Mouse (Mus musculus): ENCODE data around the gene Tmtc1.
A peak's percentile ranks its signal among the peaks of the same experiment; 100 is the strongest.

The Tmtc1 gene

DNA sequence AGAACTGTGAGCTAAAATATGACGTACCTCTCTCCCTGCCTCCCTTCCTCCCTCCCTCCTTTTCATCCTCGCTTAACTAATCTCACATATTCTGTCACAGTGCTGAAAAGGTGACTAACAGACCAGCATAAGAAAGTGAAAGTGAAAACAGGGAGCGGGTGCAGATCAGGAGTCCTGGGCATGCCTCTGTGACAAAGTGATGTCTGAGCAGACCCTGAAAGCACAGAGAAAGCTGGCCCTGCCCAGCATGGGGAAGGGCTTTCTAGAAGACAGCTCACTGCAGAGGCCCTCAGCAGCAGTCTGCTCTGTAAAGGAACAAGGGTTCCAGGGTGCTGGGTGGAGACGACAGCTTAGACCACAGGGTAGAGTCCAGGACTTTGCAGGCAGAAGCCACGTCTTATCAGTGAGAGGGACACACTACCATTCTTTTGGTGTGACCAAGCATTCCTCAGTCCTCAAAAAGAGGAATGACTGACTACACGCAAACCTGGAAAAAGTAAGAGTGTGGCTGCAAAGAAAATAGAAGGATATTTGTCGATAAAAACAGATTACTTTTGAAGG, 7.7 kb downstream of the Tmtc1 start:
- 0 out of 2 replicates have a peak, but pooled peaks have one; percentile 23 for ATAC-seq (ENCODE audit: insufficient number of reproducible peaks, low FRiP score, low TSS enrichment)

DNA sequence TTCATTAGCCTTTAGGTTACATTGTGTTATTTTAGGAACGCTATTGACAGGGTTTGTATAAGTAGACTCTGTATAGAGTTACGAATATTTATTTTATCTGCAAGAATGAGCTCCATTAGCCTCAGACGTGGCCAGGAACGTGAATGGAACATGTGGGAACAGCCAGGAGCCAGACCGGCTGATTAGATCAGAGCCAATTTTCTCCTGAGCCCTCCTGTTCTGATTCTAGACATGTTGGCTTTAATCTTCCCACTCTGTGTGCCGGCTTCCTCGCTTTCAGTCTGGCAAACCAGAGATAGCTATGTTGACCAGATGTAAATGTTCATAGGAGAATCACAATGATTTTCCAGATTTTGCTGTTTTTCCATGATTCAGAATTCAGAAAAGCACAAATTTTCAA, 22.6 kb downstream of the Tmtc1 start:
- no peak for ATAC-seq (ENCODE audit: insufficient number of reproducible peaks, low FRiP score, low TSS enrichment)

DNA sequence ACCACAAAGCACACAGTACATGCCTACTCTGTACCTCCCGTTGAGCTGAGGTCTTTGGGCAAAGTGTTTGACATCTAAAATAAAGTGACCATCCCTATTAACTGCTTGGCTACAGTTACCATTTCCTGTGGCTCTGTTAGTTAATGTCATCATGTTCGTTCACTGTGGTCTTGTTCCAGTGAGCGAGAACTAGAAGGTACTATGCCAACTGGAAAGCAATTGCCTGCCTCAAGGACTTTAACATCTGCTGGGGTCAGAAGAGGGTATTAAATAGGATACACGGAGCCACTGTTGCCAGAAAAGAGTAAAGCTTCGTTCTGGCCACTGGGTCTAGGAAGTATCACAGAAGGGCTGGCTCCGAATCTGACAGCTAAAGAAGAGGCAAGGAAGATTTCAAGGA, 23.8 kb downstream of the Tmtc1 start:
- ATAC-seq (ENCODE audit: insufficient number of reproducible peaks, low FRiP score, low TSS enrichment): no peak

DNA sequence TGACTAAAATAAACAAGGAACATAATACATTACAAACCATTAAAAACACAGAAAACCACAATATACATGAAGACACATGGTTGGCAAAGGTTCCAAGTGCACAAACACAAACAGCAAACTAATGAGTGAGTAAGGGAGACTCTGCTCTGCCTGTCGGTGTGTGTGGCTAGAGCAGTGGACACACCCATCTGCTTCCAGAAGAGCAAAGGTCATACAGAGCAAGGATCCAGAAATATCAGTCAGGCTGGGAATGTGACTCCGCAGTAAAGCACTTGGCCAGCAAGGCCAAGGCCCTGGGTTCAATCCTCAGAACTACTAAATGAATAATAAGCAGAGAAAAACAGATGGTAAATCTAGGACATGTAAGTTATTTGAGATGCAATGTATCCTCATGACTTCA, 27.6 kb downstream of the Tmtc1 start:
- no peak for ATAC-seq (ENCODE audit: insufficient number of reproducible peaks, low FRiP score, low TSS enrichment)

DNA sequence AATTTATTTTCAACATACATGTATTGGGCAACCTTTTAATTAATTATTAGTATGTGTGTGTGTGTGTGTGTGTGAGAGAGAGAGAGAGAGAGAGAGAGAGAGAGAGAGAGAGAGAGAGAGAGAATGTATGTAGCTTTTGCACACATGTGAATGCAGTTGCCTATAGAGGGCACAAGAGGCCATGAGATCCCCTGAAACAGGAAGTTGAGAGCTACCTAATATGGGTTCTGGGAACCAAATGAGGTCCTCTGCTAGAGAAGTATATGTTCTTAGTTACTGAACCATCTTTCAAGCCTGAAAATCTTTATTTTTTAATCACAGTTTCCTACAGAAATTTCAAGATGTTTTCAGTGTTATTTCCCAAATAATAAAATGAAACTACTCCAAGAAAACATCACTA, 30.6 kb downstream of the Tmtc1 start:
- no peak for ATAC-seq (ENCODE audit: insufficient number of reproducible peaks, low FRiP score, low TSS enrichment)

DNA sequence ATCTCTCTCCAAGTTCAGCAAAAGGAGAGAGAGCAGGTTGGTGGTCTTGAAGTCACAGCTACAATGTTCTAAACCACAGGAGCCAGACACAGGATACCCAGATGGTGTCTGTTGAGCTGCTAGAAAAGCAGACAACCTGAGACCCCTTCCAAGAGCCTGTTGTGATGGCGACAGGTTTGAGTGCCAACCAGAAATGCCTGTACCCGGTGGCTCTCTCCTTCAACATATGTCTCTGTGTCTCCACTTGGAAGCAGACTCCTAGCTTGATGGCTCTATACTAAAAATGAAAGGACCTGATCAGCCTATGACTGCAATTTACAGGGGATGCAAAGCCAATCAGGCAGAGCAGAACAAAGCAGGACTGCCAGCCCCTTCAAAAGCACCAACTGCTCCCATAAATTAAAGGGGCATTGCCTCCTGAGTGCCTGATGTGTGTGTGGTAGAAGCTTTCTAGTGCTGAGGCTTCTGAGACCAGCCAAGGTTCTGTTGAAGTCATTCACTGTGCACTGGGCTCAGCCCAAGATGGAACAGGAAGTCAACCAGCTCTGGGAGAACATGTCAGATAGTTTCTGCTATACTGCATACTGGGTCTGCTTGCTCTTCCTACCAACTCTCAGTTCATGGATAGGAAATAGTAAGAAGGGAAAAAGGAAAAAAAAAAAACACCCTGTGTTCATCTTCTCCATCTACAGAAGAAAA, 37.2 kb downstream of the Tmtc1 start:
- ATAC-seq (ENCODE audit: insufficient number of reproducible peaks, low FRiP score, low TSS enrichment): no peak

DNA sequence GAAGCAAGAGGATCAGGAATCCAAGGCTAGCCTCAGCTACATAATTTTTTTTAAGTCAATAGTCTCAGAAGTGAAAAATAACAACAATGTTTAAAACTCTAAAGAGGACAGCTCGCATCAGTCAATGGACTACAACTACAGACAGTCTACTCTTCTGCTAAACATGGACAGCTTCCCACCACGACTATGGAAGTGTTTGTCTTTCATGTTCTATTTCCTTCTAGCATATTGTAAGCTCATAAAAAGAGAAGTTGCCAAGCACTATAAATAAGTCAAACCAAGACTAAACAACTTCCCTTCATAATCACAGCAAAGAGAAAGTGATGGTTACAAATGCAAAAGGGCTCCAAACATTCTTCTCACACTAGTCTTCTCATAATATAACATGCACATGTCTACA, 38.6 kb downstream of the Tmtc1 start:
- no peak for ATAC-seq (ENCODE audit: insufficient number of reproducible peaks, low FRiP score, low TSS enrichment)

DNA sequence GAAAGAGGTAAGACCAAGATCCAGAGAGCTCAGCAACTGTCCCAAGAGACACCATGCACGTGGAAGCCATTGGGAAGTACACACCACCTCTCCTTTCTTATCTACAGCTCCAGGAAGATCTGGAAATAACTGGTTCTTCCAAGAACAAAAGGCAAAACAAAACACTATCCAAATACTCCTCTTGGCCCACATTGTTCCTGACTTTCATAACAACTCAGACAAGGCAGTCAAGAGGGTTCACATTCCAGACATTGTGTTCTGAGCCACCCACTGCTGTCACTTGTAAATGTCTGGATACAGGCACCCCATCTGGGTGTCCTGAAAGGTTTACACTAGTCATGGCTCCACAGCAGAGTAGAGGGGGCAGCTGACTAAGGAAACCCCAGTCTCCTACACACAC, 39.7 kb downstream of the Tmtc1 start:
- no peak for ATAC-seq (ENCODE audit: insufficient number of reproducible peaks, low FRiP score, low TSS enrichment)

DNA sequence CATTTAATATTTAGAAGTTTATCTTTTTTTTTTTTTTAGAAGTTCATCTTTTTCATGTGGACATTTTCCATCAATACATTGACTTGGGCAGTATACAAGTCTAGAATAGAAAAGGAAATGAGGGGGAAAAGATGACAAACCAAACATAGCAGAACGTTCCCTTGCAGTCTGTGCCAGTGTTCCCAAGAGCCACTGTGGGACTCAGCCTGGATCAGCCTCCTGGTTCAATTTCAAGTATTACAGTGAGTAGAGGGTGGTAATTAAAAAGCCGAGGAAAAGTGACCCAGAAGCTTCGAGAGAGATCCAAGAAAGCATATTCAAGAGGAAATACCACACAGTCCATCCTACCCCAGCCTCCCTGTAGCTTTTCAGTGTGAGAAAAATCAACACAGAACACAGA, 40.4 kb downstream of the Tmtc1 start:
- no peak for ATAC-seq (ENCODE audit: insufficient number of reproducible peaks, low FRiP score, low TSS enrichment)

DNA sequence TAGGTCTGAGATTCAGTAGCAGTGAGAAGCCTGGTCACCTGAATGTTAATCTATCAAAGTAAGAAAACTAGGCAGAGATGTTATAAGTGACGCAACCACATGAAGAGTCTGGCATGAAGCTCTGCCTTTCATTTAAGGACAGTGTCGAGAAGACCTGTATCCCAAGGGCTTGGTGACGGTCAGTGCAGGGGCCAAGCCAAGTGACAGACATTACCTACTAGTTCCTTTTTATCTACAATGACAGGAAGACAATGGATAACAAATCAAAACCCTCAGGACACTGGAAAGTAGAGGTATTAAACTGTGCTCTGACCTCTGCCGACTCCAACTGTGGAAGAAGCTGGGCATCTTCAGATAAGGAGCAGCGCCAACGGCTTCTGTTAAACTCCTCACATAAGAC, 43.2 kb downstream of the Tmtc1 start:
- ATAC-seq (ENCODE audit: insufficient number of reproducible peaks, low FRiP score, low TSS enrichment): no peak

DNA sequence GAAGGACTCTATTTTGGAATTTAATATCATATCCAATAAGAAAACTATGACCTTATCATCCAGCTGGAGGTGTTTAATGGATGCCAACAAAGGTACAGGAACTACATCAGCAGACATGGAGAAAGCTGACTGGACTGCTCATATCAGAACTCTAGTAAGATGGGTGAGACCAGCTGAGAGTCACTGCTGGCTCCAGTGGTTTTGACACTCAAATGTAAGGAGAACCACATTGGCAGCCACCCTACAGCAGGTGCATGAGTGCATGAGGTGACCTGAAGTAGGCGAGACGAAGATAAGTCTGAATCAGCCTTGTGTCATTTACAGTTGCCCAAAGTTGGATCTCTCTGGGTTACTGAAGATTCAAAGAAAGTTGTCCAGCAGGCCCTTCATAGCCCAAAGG, 44.6 kb downstream of the Tmtc1 start:
- no peak for ATAC-seq (ENCODE audit: insufficient number of reproducible peaks, low FRiP score, low TSS enrichment)

DNA sequence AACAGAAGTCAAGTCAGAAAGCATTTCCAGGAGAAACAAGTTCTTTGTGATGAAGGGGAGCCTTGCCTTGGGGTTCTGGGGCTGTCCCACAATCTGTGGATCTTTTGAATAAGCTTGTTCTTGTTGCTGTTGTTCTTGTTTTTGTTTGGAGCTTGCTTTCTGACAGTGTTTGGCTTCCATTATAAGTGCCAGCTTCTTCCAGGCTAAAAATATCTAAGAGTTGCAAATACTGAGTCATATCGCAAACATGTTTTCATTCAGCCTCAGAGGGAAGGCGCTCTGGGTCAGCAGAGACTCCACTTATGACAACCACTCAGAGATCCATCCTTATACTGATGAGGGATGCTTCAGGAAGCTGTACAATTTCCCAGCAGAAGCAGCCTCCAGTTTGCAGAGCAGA, 45.3 kb downstream of the Tmtc1 start:
- no peak for ATAC-seq (ENCODE audit: insufficient number of reproducible peaks, low FRiP score, low TSS enrichment)

DNA sequence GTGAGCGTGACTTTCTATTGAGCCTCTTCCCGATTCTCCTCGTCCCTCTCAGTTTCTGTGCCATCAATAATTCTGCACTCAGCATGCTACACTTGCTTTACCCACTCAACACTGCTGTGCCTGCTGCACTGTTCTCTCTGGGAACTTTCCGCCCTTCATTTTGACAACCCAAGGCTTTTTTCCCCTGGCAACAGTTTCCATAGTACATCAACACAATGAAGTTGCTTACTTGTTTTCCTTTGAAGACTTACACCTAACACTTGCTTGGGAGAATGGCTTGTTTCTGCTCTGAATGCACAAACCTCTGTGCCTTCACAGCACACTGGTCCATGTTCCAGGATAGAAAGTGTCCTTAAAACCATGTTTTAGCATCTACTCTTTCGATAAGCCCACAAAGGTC, 46.9 kb downstream of the Tmtc1 start:
- no peak for ATAC-seq (ENCODE audit: insufficient number of reproducible peaks, low FRiP score, low TSS enrichment)

DNA sequence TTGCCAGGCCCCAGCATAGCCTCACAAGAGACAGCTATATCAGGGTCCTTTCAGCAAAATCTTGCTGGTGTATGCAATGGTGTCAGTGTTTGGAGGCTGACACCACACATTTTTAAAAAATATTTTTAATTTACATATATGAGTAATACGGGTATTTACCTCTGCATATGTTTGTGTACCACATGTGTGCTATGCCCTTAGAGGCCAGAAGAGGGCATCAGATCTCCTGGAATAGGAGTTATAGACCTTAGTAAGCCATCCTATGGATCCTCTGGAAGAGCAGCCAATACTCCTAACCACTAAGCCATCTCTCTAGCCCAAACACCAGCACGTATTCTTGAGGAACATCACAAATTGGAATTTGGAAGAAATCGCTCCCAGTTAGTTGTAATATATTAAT, 48.9 kb downstream of the Tmtc1 start:
- no peak for ATAC-seq (ENCODE audit: insufficient number of reproducible peaks, low FRiP score, low TSS enrichment)

DNA sequence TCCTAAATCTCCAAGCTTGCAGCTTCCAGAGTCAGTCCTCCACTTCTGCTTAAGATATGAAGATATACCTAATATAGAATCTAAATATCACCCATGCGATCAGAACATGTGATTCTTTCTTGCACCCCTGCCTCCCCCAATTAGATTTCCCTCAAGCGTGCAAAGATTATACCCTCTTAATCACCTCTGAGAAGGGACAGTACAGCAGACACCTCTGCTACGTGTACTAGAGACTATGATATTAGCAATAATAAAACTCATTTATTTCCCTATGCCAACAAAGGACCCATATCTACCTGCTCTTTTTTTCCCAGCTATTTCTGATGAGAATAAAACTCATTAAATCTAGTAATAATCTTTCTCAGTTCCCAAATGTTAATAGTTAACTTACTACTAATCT, 49.9 kb downstream of the Tmtc1 start:
- no peak for ATAC-seq (ENCODE audit: insufficient number of reproducible peaks, low FRiP score, low TSS enrichment)

DNA sequence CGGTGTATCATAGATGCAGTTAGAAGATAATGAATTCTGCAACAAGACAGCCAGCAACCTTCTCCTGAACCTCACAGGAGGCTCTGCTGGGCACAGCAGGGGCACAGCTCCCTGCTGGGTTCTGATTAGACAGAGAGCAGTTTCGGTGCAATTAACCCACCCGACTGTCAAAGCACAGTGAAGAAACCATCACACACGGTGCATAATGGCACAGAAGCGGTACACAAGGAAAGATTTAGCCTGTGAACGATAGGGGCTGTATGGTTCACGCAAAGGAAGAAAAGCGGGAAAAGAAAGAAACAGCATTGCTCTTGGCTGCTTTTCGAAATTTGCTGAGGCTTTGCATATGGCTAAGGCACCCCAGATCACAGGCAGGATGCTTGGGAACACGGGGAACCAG, 52.0 kb downstream of the Tmtc1 start:
- no peak for ATAC-seq (ENCODE audit: insufficient number of reproducible peaks, low FRiP score, low TSS enrichment)

DNA sequence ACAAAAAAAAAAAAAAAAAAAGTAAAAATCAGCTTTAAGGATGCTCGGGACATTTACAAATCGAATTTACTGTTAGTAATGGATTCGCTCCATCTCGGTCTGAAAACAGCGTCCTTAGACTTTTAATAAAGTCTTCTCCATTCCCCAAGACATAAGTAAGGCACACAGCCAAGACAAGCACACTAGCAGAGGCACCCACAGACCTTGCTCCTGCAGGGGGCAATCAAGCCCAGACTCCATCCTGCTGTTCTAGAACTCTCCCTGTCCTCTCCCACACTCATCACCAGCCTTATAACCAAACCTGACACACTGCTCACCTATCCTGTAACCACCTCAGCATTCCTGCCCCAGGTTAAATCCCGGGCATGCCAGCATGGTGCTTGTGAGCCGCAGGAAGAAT, 52.9 kb downstream of the Tmtc1 start:
- peak; percentile 39; the same call in 1 of the 2 replicates for ATAC-seq (ENCODE audit: insufficient number of reproducible peaks, low FRiP score, low TSS enrichment)

DNA sequence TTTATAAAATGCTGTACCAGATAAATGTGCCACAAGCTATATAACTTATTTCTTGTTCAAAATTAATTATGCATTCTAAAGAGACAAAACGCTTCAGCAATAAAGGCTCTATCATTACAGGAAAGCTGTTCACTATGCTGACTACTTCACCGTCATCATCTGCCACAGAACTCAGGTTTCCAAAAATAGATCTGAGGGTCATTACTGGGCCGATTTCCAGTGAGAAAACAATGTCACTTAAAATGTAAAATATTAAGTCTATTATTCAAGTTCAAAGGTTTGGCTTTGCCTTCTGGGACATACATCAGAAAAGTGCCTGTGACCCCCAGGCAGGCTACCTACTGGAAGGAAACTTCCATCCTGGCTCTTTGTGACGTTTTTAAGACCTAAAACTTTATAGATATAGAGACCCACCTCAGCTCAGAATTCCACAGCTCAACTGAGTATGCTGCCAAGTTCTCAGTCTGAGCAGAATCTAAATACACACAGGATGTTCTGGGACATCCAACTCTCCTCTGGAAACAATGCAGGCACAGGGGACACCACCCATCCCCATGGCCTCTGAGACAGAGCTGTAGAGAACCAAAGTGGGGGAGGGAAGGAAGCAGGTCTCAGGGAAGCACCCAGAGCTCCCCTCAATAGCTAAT, 53.4 kb downstream of the Tmtc1 start:
- no peak for ATAC-seq (ENCODE audit: insufficient number of reproducible peaks, low FRiP score, low TSS enrichment)

DNA sequence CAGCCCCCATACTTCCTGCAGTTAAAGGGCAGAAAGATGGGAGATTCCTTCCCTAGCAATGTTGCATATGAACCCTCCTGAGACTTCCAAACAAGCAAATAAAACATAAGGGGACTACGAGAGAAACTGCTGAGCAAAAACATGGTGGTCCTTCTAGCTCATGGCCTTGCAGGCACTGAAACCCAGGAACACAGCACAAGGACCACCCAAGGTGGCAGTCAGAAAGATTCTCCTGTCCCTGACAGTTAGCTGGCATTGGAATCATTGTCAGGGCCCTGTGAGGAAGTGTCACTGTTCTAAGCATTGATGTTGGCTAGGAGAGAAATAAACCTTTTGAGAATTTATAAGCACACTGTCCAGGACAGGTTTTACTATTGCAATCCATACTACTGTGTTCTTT, 56.2 kb downstream of the Tmtc1 start:
- ATAC-seq (ENCODE audit: insufficient number of reproducible peaks, low FRiP score, low TSS enrichment): no peak

DNA sequence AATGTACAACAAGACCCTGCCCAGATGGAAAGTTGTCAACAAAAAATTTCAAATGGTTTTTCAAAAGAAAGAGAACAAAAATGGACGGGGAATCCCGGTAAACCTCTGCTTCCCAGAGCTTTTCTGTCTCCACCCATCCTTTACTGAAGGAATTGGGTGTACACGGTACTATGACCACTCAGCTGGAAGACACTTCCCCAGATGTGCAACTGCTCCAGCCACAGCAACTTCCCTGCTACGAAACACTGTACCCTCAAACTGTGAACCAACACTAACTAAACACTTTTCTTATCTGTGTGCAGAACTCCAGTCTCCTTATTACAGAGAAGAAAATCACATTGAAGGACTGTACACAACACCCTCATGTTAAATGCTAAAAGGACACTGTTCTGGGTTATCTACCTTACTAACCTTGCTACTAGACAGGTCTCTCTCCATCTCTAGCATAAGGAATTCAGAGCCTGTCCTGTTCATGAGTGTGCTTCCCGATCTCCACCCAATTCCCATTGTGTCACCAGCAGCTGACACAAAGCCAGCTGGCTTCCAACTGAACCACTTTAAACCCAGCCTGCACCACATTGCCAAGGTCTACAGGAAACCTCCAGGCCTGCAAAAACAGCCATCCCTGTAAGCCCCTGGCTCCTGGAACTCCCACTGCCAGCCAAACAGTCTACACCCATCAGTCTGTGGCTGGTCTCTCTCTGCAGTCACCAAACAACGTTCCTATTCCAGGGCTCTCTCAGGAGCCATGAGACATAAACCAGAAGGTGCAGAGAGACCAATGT, 59.9 kb downstream of the Tmtc1 start:
- peak; percentile 20; the same call in 1 of the 2 replicates for ATAC-seq (ENCODE audit: insufficient number of reproducible peaks, low FRiP score, low TSS enrichment)

DNA sequence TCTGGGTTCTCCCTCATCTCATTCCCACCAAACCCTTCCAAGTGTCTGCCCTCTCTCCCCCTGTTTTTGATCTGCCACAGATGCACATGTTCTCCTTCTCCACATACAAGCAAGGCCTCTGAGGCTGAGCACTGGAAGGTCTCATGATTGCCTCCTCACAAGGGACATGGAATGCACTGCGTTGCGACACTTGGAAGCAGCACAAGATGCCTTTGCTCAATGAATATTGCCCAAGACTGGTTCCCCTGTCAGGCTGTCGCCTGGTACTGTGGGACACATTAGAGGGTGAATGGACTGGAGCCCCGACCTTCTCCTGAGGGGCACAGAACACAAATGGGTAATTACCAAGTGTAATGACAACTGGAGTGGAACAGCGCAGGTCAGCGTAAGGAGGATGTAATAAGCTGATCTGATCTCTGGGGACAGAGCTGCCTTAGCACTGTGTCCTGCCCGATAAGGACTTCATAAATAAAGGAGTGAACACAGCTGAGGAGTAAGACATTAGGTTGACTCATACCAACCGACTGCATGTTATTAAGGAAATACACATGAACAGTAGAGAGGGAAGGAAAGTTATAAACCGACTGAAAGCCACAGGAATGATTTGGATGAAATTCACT, 62.9 kb downstream of the Tmtc1 start:
- no peak for ATAC-seq (ENCODE audit: insufficient number of reproducible peaks, low FRiP score, low TSS enrichment)

Measured in cerebellum, adult (tissue).